Mouse (Mus musculus) left cerebral cortex, adult 8-10 months (tissue): ENCODE data around the gene Msrb3. TPM values are rescaled to one million over a fixed set of nuclear protein-coding genes. Genes with fewer than 3 reads are reported as not detected.
"Not testable (repeated sequence)": the region's sequence is repeated elsewhere in the genome, so short reads cannot be mapped to it uniquely, and the experiment has no call there.

Source experiments
- DNase-seq, 2 experiments: peaks; one replicate each; pipeline ENCODE4 v3.0.0; 2022; ENCODE audit warnings: low spot score in 2 of 2
- total RNA-seq, 4 experiments: library from RNA; stranded (reverse); gene quantifications; 2 replicates each; pipeline ENCODE4 v1.2.4; 2022

Gene Msrb3
- total RNA-seq, 4 experiments from 2014 or later, result 5.4 to 6.6 (median 6.2) TPM

- DNase-seq, result no peak
Observed at GRCm38 (mm10) chr10:120751295-120751722, 147.6 kb downstream of the Msrb3 start.

- not testable (repeated sequence) for DNase-seq
Observed at GRCm38 (mm10) chr10:120749556-120749955, 149.3 kb downstream of the Msrb3 start.

GRCm38 (mm10) chr10:120748156-120748555 is 150.7 kb downstream of the Msrb3 start:
- DNase-seq, result no peak

- DNase-seq, result peak; percentile 17 to 40
Observed at GRCm38 (mm10) chr10:120745138-120745856, 153.6 kb downstream of the Msrb3 start.

GRCm38 (mm10) chr10:120744441-120745137 is 154.3 kb downstream of the Msrb3 start:
- DNase-seq, result no peak

GRCm38 (mm10) chr10:120736508-120737069 is 162.3 kb downstream of the Msrb3 start:
- no peak for DNase-seq

- DNase-seq, result no peak
Observed at GRCm38 (mm10) chr10:120735722-120736507, 163.0 kb downstream of the Msrb3 start.

- DNase-seq, result no peak
Observed at GRCm38 (mm10) chr10:120734364-120734763, 164.5 kb downstream of the Msrb3 start.

Other genes starting within 250 kb of the Msrb3 start
- 10 to 100 TPM; 31.1 to 34.6 (median 33.7) TPM for gene Lemd3, start 80.2 kb upstream of the Msrb3 start, total RNA-seq
- 1 to 10 TPM; 1.0 to 1.8 (median 1.3) TPM for gene Wif1, start 134.9 kb upstream of the Msrb3 start, total RNA-seq